Mouse (Mus musculus): ENCODE measurements around the gene Tfap2e.

GRCm38 (mm10) chr4:126667075-126667474, 69.0 kb downstream of the Tfap2e start:
- TF ChIP-seq CTCF (IDR thresholded peaks at IDR 0.05) (peak; percentile 22; the same call in 1 of the 2 replicates), EP300 (IDR thresholded peaks at IDR 0.05) (no peak)
